Mouse (Mus musculus) forebrain, embryonic 14.5 days (tissue): ENCODE data around the gene Klc4. TPM values are rescaled to one million over a fixed set of nuclear protein-coding genes. Genes with fewer than 3 reads are reported as not detected.
A peak's percentile ranks its signal among the peaks of the same experiment; 100 is the strongest.

ENCODE experiments used
- ATAC-seq: fragments of 200-750 bp; cut with Nextera tagmentation; 2 replicates; pipeline ENCODE4 v1.8.0; 2017; ENCODE audit warnings: mild to moderate bottlenecking, moderate library complexity
- DNase-seq: peaks from one replicate; pipeline ENCODE4 v3.0.0-alpha.2; 2015; ENCODE audit warnings: low spot score
- H3K27ac ChIP-seq: fragments of 300-500 bp; sonication (generic); 2 replicates; pipeline ENCODE4 v1.5.1; 2014; ENCODE audit warnings: low read depth, mild to moderate bottlenecking, control low read depth, low read length, moderate library complexity
- H3K27me3 ChIP-seq: fragments of 300-500 bp; sonication (generic); replicated peaks from 2 replicates; pipeline ENCODE4 v1.6.1; 2014; ENCODE audit warnings: low read length, control low read depth, mixed read lengths; ENCODE audit not compliant: control insufficient read depth, insufficient read depth
- H3K36me3 ChIP-seq: fragments of 300-500 bp; sonication (generic); 2 replicates; pipeline ENCODE4 v1.6.1; 2014; ENCODE audit warnings: low read length, control low read depth; ENCODE audit not compliant: control insufficient read depth, insufficient read depth
- H3K4me1 ChIP-seq: fragments of 300-500 bp; sonication (generic); 2 replicates; pipeline ENCODE4 v1.6.1; 2014; ENCODE audit warnings: antibody characterized with exemption, low read length, control low read depth; ENCODE audit not compliant: control insufficient read depth, insufficient read depth
- H3K4me2 ChIP-seq: fragments of 300-500 bp; sonication (generic); 2 replicates; pipeline ENCODE4 v1.6.1; 2014; ENCODE audit warnings: mild to moderate bottlenecking, control low read depth, low read length
- H3K4me3 ChIP-seq: fragments of 300-500 bp; sonication (generic); 2 replicates; pipeline ENCODE4 v1.5.1; 2014; ENCODE audit warnings: low read depth, low read length, control low read depth
- H3K9ac ChIP-seq: fragments of 300-500 bp; sonication (generic); 2 replicates; pipeline ENCODE4 v1.6.1; 2014; ENCODE audit warnings: mild to moderate bottlenecking, low read length, control low read depth, moderate library complexity
- H3K9me3 ChIP-seq: fragments of 300-500 bp; sonication (generic); replicated peaks from 2 replicates; pipeline ENCODE4 v1.6.1; 2016; ENCODE audit warnings: low read length, control low read depth, mixed read lengths; ENCODE audit not compliant: control insufficient read depth
- WGBS: fragments of 180-500 bp; shearing (Covaris S2); extraction: QIAGEN DNeasy Blood & Tissue Kit; methylation state at CpG from one replicate; pipeline ENCODE4 v1.1.7; 2014; 5-methylcytosine and 5-hydroxymethylcytosine counted together
- polyA plus RNA-seq: library from polyadenylated mRNA; unstranded; fragments of >200 nt; fragmentation: Nextera tagmentation; extraction: Ambion mirVana; gene quantifications from 2 replicates; pipeline ENCODE4 v1.2.1, GENCODE M21; 2014

The Klc4 gene
- polyA plus RNA-seq, 1 experiment from 2014 or later, result 34.7 TPM

- H3K36me3 ChIP-seq, result peaks cover 58% of the 10 kb centered on the region
- peak overlapping the region; percentile 80 for H3K27ac ChIP-seq
- peak; percentile 61 for DNase-seq
These were observed 34.3 kb upstream of the Klc4 start for GRCm38 (mm10) chr17:46679843-46680759.

GRCm38 (mm10) chr17:46678911-46679310 lies 33.1 kb upstream of the Klc4 start:
- Histone ChIP-seq H3K27ac (no peak overlapping the region), H3K9me3 (no peaks in the 10 kb centered on the region), H3K9ac (peak overlapping the region; percentile 76), H3K4me2 (peak overlapping the region; percentile 77), H3K27me3 (no peaks in the 10 kb centered on the region), H3K36me3 (peaks cover 50% of the 10 kb centered on the region), H3K4me3 (peak overlapping the region; percentile 80; the same call in 1 of the 2 replicates), H3K4me1 (peaks cover 18% of the 10 kb centered on the region)
- no peak for DNase-seq
- 70% methylated on average over 9 of the region's 9 CpGs for WGBS
- no peak for ATAC-seq

More at GRCm38 (mm10) chr17:46679843-46680759, 34.3 kb upstream of the Klc4 start:
- Histone ChIP-seq H3K4me1 (peaks cover 18% of the 10 kb centered on the region), H3K4me3 (peak overlapping the region; percentile 80), H3K9me3 (no peaks in the 10 kb centered on the region), H3K4me2 (peak overlapping the region; percentile 77), H3K9ac (peak overlapping the region; percentile 76), H3K27me3 (no peaks in the 10 kb centered on the region)
- ATAC-seq, result peak; percentile 15
- WGBS, result 1% methylated on average over 34 of the region's 34 CpGs

GRCm38 (mm10) chr17:46678416-46678815 lies 32.6 kb upstream of the Klc4 start, which contains the start of gene Mea1:
Gene Mea1 (plus strand): TSS chr17:46678793.
- H3K27ac ChIP-seq, result no peak within 1 kb of the TSS
- peak within 1 kb of the TSS; percentile 77 for H3K4me2 ChIP-seq
- peak within 1 kb of the TSS; percentile 76 for H3K9ac ChIP-seq
- H3K4me3 ChIP-seq, result peak within 1 kb of the TSS; percentile 80
- H3K36me3 ChIP-seq, result peaks cover 45% of the 10 kb centered on the region
- ATAC-seq, result no peak
- H3K27me3 ChIP-seq, result no peaks in the 10 kb centered on the region
- peaks cover 21% of the 10 kb centered on the region for H3K4me1 ChIP-seq
- no peak for DNase-seq
- WGBS, result 92% methylated on average over 8 of the region's 9 CpGs
- H3K9me3 ChIP-seq, result no peaks in the 10 kb centered on the region

GRCm38 (mm10) chr17:46674530-46675283 lies 28.9 kb upstream of the Klc4 start:
- H3K9me3 ChIP-seq, result no peaks in the 10 kb centered on the region
- H3K4me3 ChIP-seq, result peak overlapping the region; percentile 67
- DNase-seq (no peak), ATAC-seq (peak; percentile 28)
- peak overlapping the region; percentile 10 for H3K27ac ChIP-seq
- H3K36me3 ChIP-seq, result peaks cover 56% of the 10 kb centered on the region
- peaks cover 15% of the 10 kb centered on the region for H3K4me1 ChIP-seq
- WGBS, result 24% methylated on average over 15 of the region's 15 CpGs
- H3K4me2 ChIP-seq, result peak overlapping the region; percentile 91
- peak overlapping the region; percentile 3; the same call in 1 of the 2 replicates for H3K9ac ChIP-seq
- H3K27me3 ChIP-seq, result no peaks in the 10 kb centered on the region

GRCm38 (mm10) chr17:46673850-46674529 lies 28.2 kb upstream of the Klc4 start, which contains the start of gene Rrp36:
Gene Rrp36 (minus strand): TSS chr17:46674352.
- ATAC-seq (peak; percentile 95), DNase-seq (peak; percentile 96)
- Histone ChIP-seq H3K36me3 (peaks cover 63% of the 10 kb centered on the region), H3K4me2 (peak within 1 kb of the TSS; percentile 91), H3K4me1 (peaks cover 8% of the 10 kb centered on the region), H3K27ac (peak within 1 kb of the TSS; percentile 49), H3K9ac (peak within 1 kb of the TSS; percentile 74), H3K4me3 (peak within 1 kb of the TSS; percentile 67), H3K9me3 (no peaks in the 10 kb centered on the region), H3K27me3 (no peaks in the 10 kb centered on the region)
- WGBS, result under 1% methylated on average over 43 of the region's 43 CpGs

- Histone ChIP-seq H3K36me3 (peaks cover 60% of the 10 kb centered on the region), H3K4me1 (peaks cover 6% of the 10 kb centered on the region; the same call in 1 of the 2 replicates)
- 96% methylated on average over 10 of the region's 10 CpGs for WGBS
These were observed 24.1 kb upstream of the Klc4 start for GRCm38 (mm10) chr17:46669911-46670310.

GRCm38 (mm10) chr17:46667712-46668111 lies 21.9 kb upstream of the Klc4 start:
- Histone ChIP-seq H3K27ac (no peak overlapping the region), H3K9ac (no peak overlapping the region), H3K4me1 (no peaks in the 10 kb centered on the region), H3K4me2 (no peak overlapping the region), H3K4me3 (no peak overlapping the region), H3K36me3 (peaks cover 80% of the 10 kb centered on the region), H3K27me3 (no peaks in the 10 kb centered on the region), H3K9me3 (no peaks in the 10 kb centered on the region)
- ATAC-seq (no peak), DNase-seq (no peak)
- 98% methylated on average over 16 of the region's 16 CpGs for WGBS

More at GRCm38 (mm10) chr17:46669911-46670310, 24.1 kb upstream of the Klc4 start:
- Histone ChIP-seq H3K9me3 (no peaks in the 10 kb centered on the region), H3K4me2 (no peak overlapping the region), H3K27me3 (no peaks in the 10 kb centered on the region), H3K4me3 (no peak overlapping the region), H3K9ac (no peak overlapping the region), H3K27ac (no peak overlapping the region)
- ATAC-seq (no peak), DNase-seq (no peak)

GRCm38 (mm10) chr17:46662730-46663129 lies 16.9 kb upstream of the Klc4 start:
- Histone ChIP-seq H3K4me2 (no peak overlapping the region), H3K9ac (no peak overlapping the region), H3K27me3 (no peaks in the 10 kb centered on the region), H3K36me3 (peaks cover 92% of the 10 kb centered on the region), H3K9me3 (no peaks in the 10 kb centered on the region), H3K4me3 (no peak overlapping the region), H3K27ac (no peak overlapping the region), H3K4me1 (no peaks in the 10 kb centered on the region)
- WGBS, result 89% methylated on average over 5 of the region's 5 CpGs
- ATAC-seq (no peak), DNase-seq (no peak)
